Mouse (Mus musculus) erythroblast, embryonic 14.5 days (primary cell): ENCODE data around the gene Meiob. TPM values are rescaled to one million over a fixed set of nuclear protein-coding genes. Genes with fewer than 3 reads are reported as not detected.

ENCODE experiments used
- H3K27me3 ChIP-seq: 2 replicates; pipeline ENCODE4 v1.6.1; 2012; ENCODE audit warnings: inconsistent platforms; ENCODE audit not compliant: control insufficient read depth
- H3K36me3 ChIP-seq: 2 replicates; pipeline ENCODE4 v1.6.1; 2012; ENCODE audit warnings: mild to moderate bottlenecking, inconsistent platforms; ENCODE audit not compliant: control insufficient read depth
- H3K4me1 ChIP-seq: 2 replicates; pipeline ENCODE4 v1.6.1; 2012; ENCODE audit warnings: inconsistent platforms; ENCODE audit not compliant: control insufficient read depth
- H3K4me3 ChIP-seq: replicated peaks from 2 replicates; pipeline ENCODE3; 2012; ENCODE audit warnings: moderate library complexity, mild to moderate bottlenecking, inconsistent platforms
- H3K9me3 ChIP-seq: 2 replicates; pipeline ENCODE4 v1.6.1; 2012; ENCODE audit warnings: low read length, inconsistent platforms, mixed read lengths; ENCODE audit not compliant: control insufficient read depth
- GATA1 ChIP-seq: IDR thresholded peaks from 2 replicates; pipeline ENCODE4 v1.6.1; 2012; ENCODE audit warnings: low read length, inconsistent platforms, mixed read lengths
- TAL1 ChIP-seq: IDR thresholded peaks from 3 replicates; pipeline ENCODE4 v1.6.1; 2012; ENCODE audit warnings: low read length, inconsistent platforms, mixed read lengths
- polyA plus RNA-seq: library from polyadenylated mRNA; stranded (reverse); fragments of >175 nt; gene quantifications from 2 replicates; pipeline ENCODE4 v1.2.3, GENCODE M21; 2012

Gene Meiob
- polyA plus RNA-seq, 1 experiment = not detected

GRCm38 (mm10) chr17:24847386-24847785 lies 43.3 kb downstream of the Meiob start:
- Histone ChIP-seq H3K4me3 (peak overlapping the region; percentile 70), H3K36me3 (peaks cover 17% of the 10 kb centered on the region), H3K9me3 (no peaks in the 10 kb centered on the region), H3K27me3 (peaks cover 10% of the 10 kb centered on the region), H3K4me1 (peaks cover 56% of the 10 kb centered on the region)
- TF ChIP-seq TAL1 (no peak), GATA1 (no peak)

- no peaks in the 10 kb centered on the region for H3K9me3 ChIP-seq
- peaks cover 10% of the 10 kb centered on the region for H3K27me3 ChIP-seq
- TF ChIP-seq GATA1 (0 out of 2 replicates have a peak, but pooled peaks have one; percentile 12), TAL1 (peak; percentile 42; the same call in 2 of the 3 replicates)
- H3K4me3 ChIP-seq = peak overlapping the region; percentile 70
- peaks cover 59% of the 10 kb centered on the region for H3K4me1 ChIP-seq
- peaks cover 28% of the 10 kb centered on the region for H3K36me3 ChIP-seq
These were observed 44.5 kb downstream of the Meiob start for GRCm38 (mm10) chr17:24848600-24849031.

- Histone ChIP-seq H3K4me1 (peaks cover 59% of the 10 kb centered on the region), H3K36me3 (peaks cover 39% of the 10 kb centered on the region), H3K27me3 (peaks cover 3% of the 10 kb centered on the region; the same call in 1 of the 2 replicates), H3K4me3 (peak overlapping the region; percentile 70), H3K9me3 (no peaks in the 10 kb centered on the region)
- TF ChIP-seq TAL1 = no peak
These were observed 45.6 kb downstream of the Meiob start for GRCm38 (mm10) chr17:24849733-24850064.

DNA sequence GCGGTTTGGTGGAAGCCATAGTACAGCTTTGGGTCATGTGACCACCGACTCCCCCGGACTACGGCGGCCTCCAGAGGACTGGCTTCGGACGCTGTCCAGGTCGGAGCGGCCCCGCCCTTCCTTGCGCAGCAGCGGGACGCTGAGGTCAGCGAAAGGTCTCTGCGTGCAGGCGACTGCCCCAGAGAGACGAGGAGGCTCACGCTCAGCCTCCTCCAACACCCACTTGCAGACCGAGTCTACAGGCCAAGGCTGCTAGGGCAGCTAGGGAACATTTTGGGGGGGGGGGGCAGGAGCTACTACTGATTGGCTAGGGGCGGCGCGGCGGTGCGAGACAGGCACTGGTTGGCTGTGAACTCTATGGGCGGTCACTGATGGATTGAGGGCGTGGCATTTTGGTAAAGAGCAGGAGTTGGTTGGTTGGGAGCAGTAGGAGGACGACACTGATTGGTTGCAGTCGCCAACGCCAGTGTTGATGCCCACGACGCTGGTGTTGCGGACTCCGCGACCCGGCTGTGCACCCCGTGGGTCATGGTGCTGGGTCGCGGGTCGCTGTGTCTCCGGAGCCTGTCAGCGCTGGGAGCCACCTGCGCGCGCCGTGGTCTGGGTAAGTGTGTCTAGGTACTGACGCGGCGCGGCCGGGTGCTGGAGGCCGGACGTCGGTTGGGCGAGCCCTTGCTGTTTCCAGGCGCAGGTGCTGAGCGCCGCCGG lies 46.1 kb downstream of the Meiob start, which contains the start of gene Fahd1:
Fahd1 (minus strand) TSS at position 300 of the 708 bp plus-strand sequence.
- H3K9me3 ChIP-seq = no peaks in the 10 kb centered on the region

GRCm38 (mm10) chr17:24850773-24851127 lies 46.7 kb downstream of the Meiob start:
- TF ChIP-seq GATA1 (no peak), TAL1 (no peak)
- peaks cover 50% of the 10 kb centered on the region for H3K36me3 ChIP-seq

More for the DNA sequence above, 46.1 kb downstream of the Meiob start, which contains the start of gene Fahd1:
- H3K4me1 ChIP-seq = peaks cover 54% of the 10 kb centered on the region
- H3K27me3 ChIP-seq = no peaks in the 10 kb centered on the region
- peak within 1 kb of the TSS; percentile 70 for H3K4me3 ChIP-seq
- peaks cover 44% of the 10 kb centered on the region for H3K36me3 ChIP-seq
- TF ChIP-seq GATA1 = no peak
- no peak for TF ChIP-seq TAL1

GRCm38 (mm10) chr17:24851381-24852125 lies 47.5 kb downstream of the Meiob start:
- Histone ChIP-seq H3K36me3 (peaks cover 53% of the 10 kb centered on the region), H3K4me3 (peak overlapping the region; percentile 70), H3K4me1 (peaks cover 59% of the 10 kb centered on the region), H3K9me3 (no peaks in the 10 kb centered on the region), H3K27me3 (no peaks in the 10 kb centered on the region)
- TF ChIP-seq TAL1 (no peak), GATA1 (no peak)

More at GRCm38 (mm10) chr17:24850773-24851127, 46.7 kb downstream of the Meiob start:
- Histone ChIP-seq H3K4me3 (peak overlapping the region; percentile 70), H3K9me3 (no peaks in the 10 kb centered on the region), H3K27me3 (no peaks in the 10 kb centered on the region), H3K4me1 (peaks cover 57% of the 10 kb centered on the region)

GRCm38 (mm10) chr17:24855838-24856464 lies 51.9 kb downstream of the Meiob start:
- Histone ChIP-seq H3K36me3 (peaks cover 83% of the 10 kb centered on the region), H3K4me1 (peaks cover 72% of the 10 kb centered on the region), H3K9me3 (no peaks in the 10 kb centered on the region), H3K27me3 (no peaks in the 10 kb centered on the region), H3K4me3 (no peak overlapping the region)
- TF ChIP-seq TAL1 (no peak), GATA1 (no peak)

DNA sequence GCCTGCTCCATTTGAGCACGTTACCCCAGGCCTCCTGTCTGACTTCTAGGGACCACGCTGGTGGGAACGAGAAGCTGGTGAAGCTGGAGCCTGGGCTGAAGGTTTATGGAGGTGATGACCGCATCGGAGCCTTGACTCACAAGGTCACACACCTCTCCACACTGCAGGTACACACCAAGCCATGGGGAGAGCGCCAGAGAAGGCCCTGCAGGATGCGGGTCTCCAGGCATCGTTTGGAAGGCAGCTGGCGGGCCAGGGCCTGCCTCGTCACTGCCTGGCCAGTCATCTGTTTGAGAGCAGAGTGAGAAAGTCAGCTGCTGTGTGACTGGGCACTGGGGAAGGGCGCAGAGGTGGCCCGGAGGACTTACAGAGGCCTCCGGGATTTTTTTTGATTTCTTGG lies 52.5 kb downstream of the Meiob start:
- TF ChIP-seq GATA1 (no peak), TAL1 (no peak)
- H3K9me3 ChIP-seq = no peaks in the 10 kb centered on the region
- peaks cover 90% of the 10 kb centered on the region for H3K36me3 ChIP-seq
- H3K4me3 ChIP-seq = no peak overlapping the region
- H3K27me3 ChIP-seq = no peaks in the 10 kb centered on the region
- H3K4me1 ChIP-seq = peaks cover 71% of the 10 kb centered on the region
